In genomic region chr1:193295920-193296319, GRCm38 (mm10) we compare ENCODE assay signal across 20 mouse cellular contexts. TPM values are rescaled to one million over a fixed set of nuclear protein-coding genes. Genes with fewer than 3 reads are reported as not detected.
"Had no signal": no experiment of that assay in that cellular context is flagged by ENCODE, and none has a peak within 500 bp of the region (broad histone marks: within the 10 kb centered on the region; RNA-seq: fewer than 3 reads in every experiment).

No protein-coding gene starts in this region.

- H3K9me3 ChIP-seq: hindbrain, embryonic 15.5 days; kidney, embryonic 15.5 days; limb, embryonic 10.5 days; limb, embryonic 13.5 days; lung, embryonic 15.5 days; neural tube, embryonic 12.5 days; neural tube, embryonic 15.5 days had no signal

- H3K27ac ChIP-seq: hindbrain, embryonic 15.5 days; kidney, embryonic 15.5 days; layer of hippocampus, adult 2 months; limb, embryonic 10.5 days; limb, embryonic 13.5 days; lung, embryonic 15.5 days; neural tube, embryonic 12.5 days; neural tube, embryonic 15.5 days had no signal

- H3K27me3 ChIP-seq: hindbrain, embryonic 15.5 days; kidney, embryonic 15.5 days; limb, embryonic 13.5 days; lung, embryonic 15.5 days; neural tube, embryonic 12.5 days; neural tube, embryonic 15.5 days had no signal

- H3K4me1 ChIP-seq: hindbrain, embryonic 15.5 days; limb, embryonic 13.5 days; neural tube, embryonic 12.5 days; neural tube, embryonic 15.5 days had no signal

- H3K36me3 ChIP-seq: hindbrain, embryonic 15.5 days; kidney, embryonic 15.5 days; limb, embryonic 10.5 days; limb, embryonic 13.5 days; lung, embryonic 15.5 days; neural tube, embryonic 12.5 days; neural tube, embryonic 15.5 days had no signal

- DNase-seq: kidney, adult 11 months; kidney, adult 8-10 months; kidney, postnatal 25 days; layer of hippocampus, adult 9-11 months; lung, postnatal 14 days; lung, postnatal 4 days; midbrain, embryonic 14.5 days; right cerebral cortex, adult 18-20 months; right cerebral cortex, postnatal 14 days; right cerebral cortex, postnatal 4 days; thymus, postnatal 25 days had no signal

- H3K4me2 ChIP-seq: hindbrain, embryonic 15.5 days; kidney, embryonic 15.5 days; limb, embryonic 13.5 days; lung, embryonic 15.5 days; midbrain, embryonic 11.5 days; neural tube, embryonic 12.5 days; neural tube, embryonic 15.5 days had no signal

- H3K9ac ChIP-seq: hindbrain, embryonic 15.5 days; kidney, embryonic 15.5 days; limb, embryonic 13.5 days; lung, embryonic 15.5 days; neural tube, embryonic 12.5 days; neural tube, embryonic 15.5 days had no signal

- H3K4me3 ChIP-seq: hindbrain, embryonic 15.5 days; kidney, embryonic 15.5 days; layer of hippocampus, adult 2 months; limb, embryonic 10.5 days; limb, embryonic 13.5 days; lung, embryonic 15.5 days; neural tube, embryonic 12.5 days; neural tube, embryonic 15.5 days had no signal

RNA-seq across cellular contexts. Expression of gene Hsd11b1, which starts 32.0 kb away (rescaled TPM):
- polyA plus RNA-seq: limb, embryonic 10.5 days; midbrain, embryonic 11.5 days; neural tube, embryonic 12.5 days had no signal
